Mouse (Mus musculus) midbrain, postnatal 0 days (tissue): ENCODE data around the gene Ap1s1. TPM values are rescaled to one million over a fixed set of nuclear protein-coding genes. Genes with fewer than 3 reads are reported as not detected.

Experiments used
- ATAC-seq: fragments of 200-750 bp; cut with Nextera tagmentation; 2 replicates; pipeline ENCODE4 v1.8.0; 2017; ENCODE audit warnings: moderate number of reproducible peaks, mild to moderate bottlenecking, moderate TSS enrichment, moderate library complexity; ENCODE audit not compliant: low FRiP score
- DNase-seq: peaks from one replicate; pipeline ENCODE4 v3.0.0-alpha.2; 2015; ENCODE audit warnings: low spot score
- H3K27ac ChIP-seq: fragments of 300-500 bp; sonication (generic); 2 replicates; pipeline ENCODE4 v1.5.1; 2014; ENCODE audit warnings: low read depth, mild to moderate bottlenecking, low read length, mixed read lengths
- H3K27me3 ChIP-seq: fragments of 300-500 bp; sonication (generic); 2 replicates; pipeline ENCODE4 v1.6.1; 2014; ENCODE audit warnings: low read length, control low read depth, mixed read lengths; ENCODE audit not compliant: insufficient read depth
- H3K36me3 ChIP-seq: fragments of 300-500 bp; sonication (generic); 2 replicates; pipeline ENCODE4 v1.6.1; 2014; ENCODE audit warnings: low read length, control low read depth, mixed read lengths; ENCODE audit not compliant: insufficient read depth
- H3K4me1 ChIP-seq: fragments of 300-500 bp; sonication (generic); 2 replicates; pipeline ENCODE4 v1.6.1; 2014; ENCODE audit warnings: mild to moderate bottlenecking, control low read depth, antibody characterized with exemption, low read length, mixed read lengths; ENCODE audit not compliant: insufficient read depth
- H3K4me2 ChIP-seq: fragments of 300-500 bp; sonication (generic); 2 replicates; pipeline ENCODE4 v1.6.1; 2014; ENCODE audit warnings: low read depth, mild to moderate bottlenecking, low read length, mixed read lengths; ENCODE audit not compliant: poor library complexity, severe bottlenecking
- H3K4me3 ChIP-seq: fragments of 300-500 bp; sonication (generic); 2 replicates; pipeline ENCODE4 v1.5.1; 2014; ENCODE audit warnings: low read depth, mild to moderate bottlenecking, low read length, moderate library complexity
- H3K9ac ChIP-seq: fragments of 300-500 bp; sonication (generic); replicated peaks from 2 replicates; pipeline ENCODE4 v1.6.1; 2014; ENCODE audit warnings: mild to moderate bottlenecking, low read length, moderate library complexity, mixed read lengths; ENCODE audit not compliant: poor library complexity, severe bottlenecking
- H3K9me3 ChIP-seq: fragments of 300-500 bp; sonication (generic); 2 replicates; pipeline ENCODE4 v1.6.1; 2016; ENCODE audit warnings: low read length, control low read depth
- CTCF ChIP-seq: IDR thresholded peaks from 2 replicates; pipeline ENCODE4 v1.5.1; 2016; ENCODE audit warnings: antibody characterized with exemption, mild to moderate bottlenecking
- WGBS: fragments of 180-500 bp; shearing (Covaris S2); extraction: QIAGEN DNeasy Blood & Tissue Kit; methylation state at CpG from one replicate; pipeline ENCODE4 v1.1.7; 2014; 5-methylcytosine and 5-hydroxymethylcytosine counted together
- polyA plus RNA-seq: library from polyadenylated mRNA; unstranded; fragments of >200 nt; fragmentation: Nextera tagmentation; extraction: Ambion mirVana; gene quantifications from 2 replicates; pipeline ENCODE4 v1.2.1, GENCODE M21; 2015
- total RNA-seq: library from RNA; depleted of rRNA; stranded (reverse); fragments of >200 nt; gene quantifications from 2 replicates; pipeline ENCODE4 v1.2.3, GENCODE M21; 2014

Ap1s1 gene
- total and polyA plus RNA-seq, 2 experiments from 2014 or later = 144 to 308 TPM

DNA sequence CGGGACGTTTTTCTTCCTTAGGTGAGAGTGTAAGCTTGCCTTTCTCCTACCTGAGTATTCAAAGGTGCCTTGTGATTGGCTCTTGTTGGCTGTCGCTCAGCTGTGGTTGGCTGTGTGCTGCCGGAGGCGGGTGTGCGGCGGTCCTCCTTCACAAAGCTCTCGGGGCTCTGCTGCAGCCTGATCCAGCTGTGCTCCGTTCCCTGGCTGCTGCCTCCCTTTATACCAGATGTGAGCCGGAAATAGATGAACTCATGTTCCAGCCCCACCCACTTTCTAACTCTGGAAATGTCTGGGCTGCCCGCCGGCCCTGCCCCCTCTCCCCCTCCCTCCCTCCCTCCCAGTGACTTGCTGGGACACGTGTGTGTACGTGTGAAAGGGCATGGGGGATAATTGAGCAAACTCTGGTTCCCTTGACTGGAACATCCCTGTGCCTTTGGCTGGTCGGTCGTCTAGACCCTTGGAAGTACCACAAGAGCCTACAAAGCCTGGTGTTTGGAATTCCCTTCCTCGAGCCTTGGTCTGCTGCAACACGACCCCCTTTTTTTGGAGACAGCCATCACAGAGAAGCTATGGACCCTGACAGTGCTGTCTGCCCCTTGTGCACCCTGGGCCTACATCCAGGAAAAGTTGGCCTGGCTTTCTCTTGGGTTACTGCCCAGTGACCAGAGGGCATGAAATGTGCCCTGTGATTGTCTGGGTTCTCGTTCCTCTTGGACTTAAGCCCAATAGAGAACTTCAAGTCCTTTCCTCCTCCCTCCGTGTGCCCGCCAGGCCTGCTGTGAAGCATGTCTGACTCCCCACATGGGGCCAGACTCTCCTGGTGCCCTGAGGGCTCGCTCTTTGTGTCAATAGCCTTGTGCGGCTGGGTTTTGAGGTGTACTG lies 26.4 kb upstream of the Ap1s1 start, which contains the start of gene Serpine1:
Serpine1 (minus strand) TSS at position 190 of the 882 bp plus-strand sequence.
- H3K4me1 ChIP-seq = peaks cover 6% of the 10 kb centered on the region; the same call in 1 of the 2 replicates
- no peaks in the 10 kb centered on the region for H3K36me3 ChIP-seq
- 10% methylated on average over 23 of the region's 23 CpGs for WGBS
- no peak for TF ChIP-seq CTCF
- peak within 1 kb of the TSS; percentile 47 for H3K4me2 ChIP-seq
- H3K27me3 ChIP-seq = no peaks in the 10 kb centered on the region; the same call in 1 of the 2 replicates
- H3K9me3 ChIP-seq = no peaks in the 10 kb centered on the region
- H3K27ac ChIP-seq = peak within 1 kb of the TSS; percentile 33
- ATAC-seq = peak; percentile 85
- peak within 1 kb of the TSS; percentile 10; the same call in 1 of the 2 replicates for H3K4me3 ChIP-seq
- DNase-seq = peak; percentile 78
- H3K9ac ChIP-seq = peak within 1 kb of the TSS; percentile 29; the same call in 1 of the 2 replicates

- H3K4me2 ChIP-seq = no peak overlapping the region
- no peak for ATAC-seq
- WGBS = 90% methylated on average over 19 of the region's 19 CpGs
Measured at GRCm38 (mm10) chr5:137070881-137071605, 25.1 kb upstream of the Ap1s1 start.

DNA sequence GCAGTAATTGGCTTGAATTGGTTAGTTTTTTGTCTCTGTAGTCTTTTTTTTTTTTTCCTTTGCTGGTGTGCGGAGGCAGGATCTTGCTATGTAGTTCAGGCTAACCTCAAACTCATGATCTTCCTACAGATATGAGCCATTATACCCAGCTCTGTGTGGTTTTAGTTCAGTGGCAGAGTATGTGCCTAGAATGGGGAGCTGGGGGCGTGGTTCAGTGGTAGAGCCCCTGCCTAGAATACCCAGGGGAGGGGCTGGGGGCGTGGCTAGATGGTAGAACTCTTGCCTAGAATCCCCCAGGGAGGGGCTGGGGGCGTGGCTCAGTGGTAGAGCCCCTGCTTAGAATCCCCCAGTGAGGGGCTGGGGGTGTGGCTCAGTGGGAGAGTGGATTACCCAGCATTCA lies 22.8 kb upstream of the Ap1s1 start:
- Histone ChIP-seq H3K4me3 (no peak overlapping the region), H3K9me3 (no peaks in the 10 kb centered on the region), H3K4me2 (no peak overlapping the region), H3K27ac (no peak overlapping the region), H3K9ac (no peak overlapping the region), H3K36me3 (no peaks in the 10 kb centered on the region), H3K27me3 (no peaks in the 10 kb centered on the region; the same call in 1 of the 2 replicates), H3K4me1 (no peaks in the 10 kb centered on the region)
- DNase-seq = no peak
- WGBS = 67% methylated on average over 4 of the region's 4 CpGs
- TF ChIP-seq CTCF = no peak
- no peak for ATAC-seq

More at GRCm38 (mm10) chr5:137070881-137071605, 25.1 kb upstream of the Ap1s1 start:
- no peak overlapping the region for H3K9ac ChIP-seq
- no peak overlapping the region for H3K27ac ChIP-seq
- H3K9me3 ChIP-seq = no peaks in the 10 kb centered on the region
- H3K4me1 ChIP-seq = peaks cover 6% of the 10 kb centered on the region; the same call in 1 of the 2 replicates
- no peak for TF ChIP-seq CTCF
- H3K27me3 ChIP-seq = no peaks in the 10 kb centered on the region; the same call in 1 of the 2 replicates
- H3K4me3 ChIP-seq = no peak overlapping the region
- DNase-seq = no peak
- no peaks in the 10 kb centered on the region for H3K36me3 ChIP-seq

DNA sequence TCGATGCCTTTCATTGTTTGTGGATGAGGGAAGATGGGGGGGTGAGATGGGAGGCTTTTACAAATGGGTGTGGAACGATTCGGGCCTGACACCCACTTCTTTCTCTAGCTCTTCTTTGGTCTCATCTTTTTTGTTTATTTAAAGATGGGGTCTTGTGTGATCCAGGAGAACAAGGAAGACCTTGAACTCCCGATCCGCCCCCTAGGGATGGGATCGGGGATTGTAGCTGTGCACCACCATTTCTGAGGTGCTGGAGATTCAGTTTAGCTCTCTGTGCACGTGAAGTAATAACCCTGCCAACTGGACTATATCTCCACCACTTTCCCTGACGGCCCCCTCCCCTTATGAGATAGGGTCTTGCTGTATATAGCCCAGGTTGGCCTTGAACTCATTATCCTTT lies 20.0 kb upstream of the Ap1s1 start:
- Histone ChIP-seq H3K36me3 (no peaks in the 10 kb centered on the region), H3K9ac (no peak overlapping the region), H3K9me3 (no peaks in the 10 kb centered on the region), H3K4me1 (no peaks in the 10 kb centered on the region), H3K27ac (no peak overlapping the region), H3K4me3 (no peak overlapping the region), H3K27me3 (no peaks in the 10 kb centered on the region; the same call in 1 of the 2 replicates), H3K4me2 (no peak overlapping the region)
- DNase-seq (no peak), ATAC-seq (no peak)
- 66% methylated on average over 8 of the region's 8 CpGs for WGBS
- TF ChIP-seq CTCF = no peak

DNA sequence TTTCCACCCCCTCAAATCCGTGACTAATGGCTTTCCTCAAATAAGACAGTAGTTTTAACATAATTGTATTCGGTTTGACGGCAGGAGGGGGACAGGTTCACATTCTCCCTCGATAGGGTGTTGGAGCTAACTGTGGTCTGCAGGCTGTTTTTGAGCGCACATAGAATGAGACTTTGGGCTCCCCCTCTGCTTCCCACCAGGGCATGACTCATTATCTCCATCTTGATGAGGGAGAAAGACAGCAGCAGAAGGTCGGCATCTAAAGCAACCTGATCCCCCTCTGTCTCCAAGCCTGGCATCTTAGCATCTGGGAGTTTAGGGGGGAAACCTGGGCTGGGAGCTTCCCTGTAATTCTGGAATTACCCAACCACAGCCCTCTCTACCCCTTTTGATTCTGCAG lies 19.5 kb upstream of the Ap1s1 start:
- H3K9ac ChIP-seq = no peak overlapping the region
- no peak overlapping the region for H3K4me2 ChIP-seq
- no peak overlapping the region for H3K27ac ChIP-seq
- 51% methylated on average over 6 of the region's 6 CpGs for WGBS
- DNase-seq (no peak), ATAC-seq (no peak)
- no peaks in the 10 kb centered on the region; the same call in 1 of the 2 replicates for H3K27me3 ChIP-seq
- no peaks in the 10 kb centered on the region for H3K9me3 ChIP-seq
- no peak for TF ChIP-seq CTCF
- no peaks in the 10 kb centered on the region for H3K36me3 ChIP-seq
- no peaks in the 10 kb centered on the region for H3K4me1 ChIP-seq
- H3K4me3 ChIP-seq = no peak overlapping the region
